ENCODE assay signal across 8 mouse cellular contexts in genomic region chr16:10640041-10640440, GRCm38 (mm10).
DNase-seq lines count a peak whose midpoint lies in the region; ATAC-seq and TF ChIP-seq lines count a peak whose summit lies in the region.

No protein-coding gene starts in this region.

- no peak for TF ChIP-seq EP300 in heart, postnatal 0 days (IDR thresholded peaks at IDR 0.05; ENCODE audit: low read depth)

- no peaks in the 10 kb centered on the region for H3K36me3 ChIP-seq in embryonic facial prominence, embryonic 11.5 days (replicated peaks; ENCODE audit: control insufficient read depth, insufficient read depth, low read depth, low read length)
- H3K36me3 ChIP-seq in heart, postnatal 0 days (replicated peaks; ENCODE audit: control insufficient read depth, insufficient read depth, low read length): 0 out of 2 replicates have a peak, but pooled peaks cover 3% of the 10 kb centered on the region

- peak; percentile 81 for TF ChIP-seq CTCF in heart, postnatal 0 days (IDR thresholded peaks at IDR 0.05; ENCODE audit: low read depth)

- 5% methylated on average over 5 of the region's 5 CpGs for WGBS in embryonic facial prominence, embryonic 11.5 days
- WGBS in heart, postnatal 0 days: 12% methylated on average over 5 of the region's 5 CpGs

- H3K27me3 ChIP-seq in embryonic facial prominence, embryonic 11.5 days (ENCODE audit: control insufficient read depth, insufficient read depth, low read length): no peaks in the 10 kb centered on the region
- no peaks in the 10 kb centered on the region for H3K27me3 ChIP-seq in heart, postnatal 0 days (ENCODE audit: control insufficient read depth, insufficient read depth, low read length)

- H3K27ac ChIP-seq in embryonic facial prominence, embryonic 11.5 days (replicated peaks; ENCODE audit: low read depth, low read length): no peak overlapping the region
- no peak overlapping the region for H3K27ac ChIP-seq in heart, postnatal 0 days (ENCODE audit: low read depth)

- H3K9me3 ChIP-seq in embryonic facial prominence, embryonic 11.5 days (replicated peaks; ENCODE audit: control insufficient read depth, low read length): no peaks in the 10 kb centered on the region
- no peaks in the 10 kb centered on the region for H3K9me3 ChIP-seq in heart, postnatal 0 days (replicated peaks; ENCODE audit: control insufficient read depth, low read length)

- H3K4me2 ChIP-seq in embryonic facial prominence, embryonic 11.5 days (ENCODE audit: low read depth, low read length): no peak overlapping the region
- no peak overlapping the region for H3K4me2 ChIP-seq in heart, postnatal 0 days (ENCODE audit: low read depth, low read length)

- H3K4me3 ChIP-seq in embryonic facial prominence, embryonic 11.5 days (ENCODE audit: low read depth, low read length): no peak overlapping the region
- no peak overlapping the region for H3K4me3 ChIP-seq in heart, postnatal 0 days (ENCODE audit: low read depth, low read length)

- no peak overlapping the region for H3K9ac ChIP-seq in embryonic facial prominence, embryonic 11.5 days (replicated peaks; ENCODE audit: low read length)
- H3K9ac ChIP-seq in heart, postnatal 0 days (replicated peaks; ENCODE audit: low read depth, low read length): no peak overlapping the region

- H3K4me1 ChIP-seq in embryonic facial prominence, embryonic 11.5 days (ENCODE audit: control insufficient read depth, insufficient read depth, low read length): no peaks in the 10 kb centered on the region
- peaks cover 24% of the 10 kb centered on the region for H3K4me1 ChIP-seq in heart, postnatal 0 days (ENCODE audit: control insufficient read depth, insufficient read depth)

- 0 out of 2 replicates have a peak, but pooled peaks have one; percentile 40 for ATAC-seq in embryonic facial prominence, embryonic 11.5 days (replicated peaks; ENCODE audit: insufficient number of reproducible peaks, low FRiP score, low TSS enrichment, low read depth)
- ATAC-seq in heart, postnatal 0 days (ENCODE audit: insufficient read depth, low read depth): peak; percentile 55; the same call in 1 of the 2 replicates

- peak; percentile 90 for DNase-seq in CD4-positive, CD25-positive, alpha-beta regulatory T cell, adult 2 months (ENCODE audit: low read depth, low spot score)
- peak; percentile 55 for DNase-seq in adrenal gland, adult 8-10 months
- peak; percentile 92 for DNase-seq in embryonic facial prominence, embryonic 11.5 days (ENCODE audit: low spot score)
- peak; percentile 61 for DNase-seq in heart, postnatal 0 days (ENCODE audit: low spot score)
- DNase-seq in kidney, postnatal 25 days: peak; percentile 84 to 93
- peak; percentile 89 for DNase-seq in lung, postnatal 10 days
- peak; percentile 79 for DNase-seq in ovary, postnatal 14 days (ENCODE audit: low spot score)
- DNase-seq in thymus, postnatal 10 days (ENCODE audit: low spot score in 2 of 2): peak; percentile 80 to 93
